Mouse (Mus musculus) liver, embryonic 15.5 days (tissue): ENCODE measurements around the gene Usp8. TPM values are rescaled to one million over a fixed set of nuclear protein-coding genes. Genes with fewer than 3 reads are reported as not detected.

ENCODE experiments used
- ATAC-seq: fragments of 200-750 bp; cut with Nextera tagmentation; 2 replicates; pipeline ENCODE4 v1.8.0; 2017; ENCODE audit warnings: moderate number of reproducible peaks, mild to moderate bottlenecking, moderate library complexity; ENCODE audit not compliant: insufficient read depth
- H3K27ac ChIP-seq: fragments of 300-500 bp; sonication (generic); replicated peaks from 2 replicates; pipeline ENCODE4 v1.5.1; 2015; ENCODE audit warnings: mild to moderate bottlenecking, inconsistent platforms
- H3K27me3 ChIP-seq: fragments of 300-500 bp; sonication (generic); 2 replicates; pipeline ENCODE4 v1.6.1; 2015; ENCODE audit warnings: mild to moderate bottlenecking, inconsistent platforms
- H3K36me3 ChIP-seq: fragments of 300-500 bp; sonication (generic); replicated peaks from 2 replicates; pipeline ENCODE4 v1.6.1; 2015; ENCODE audit warnings: moderate library complexity, mild to moderate bottlenecking, inconsistent platforms
- H3K4me1 ChIP-seq: fragments of 300-500 bp; sonication (generic); replicated peaks from 2 replicates; pipeline ENCODE4 v1.6.1; 2015; ENCODE audit warnings: inconsistent platforms
- H3K4me2 ChIP-seq: fragments of 300-500 bp; sonication (generic); 2 replicates; pipeline ENCODE4 v1.6.1; 2015; ENCODE audit warnings: moderate library complexity, mild to moderate bottlenecking, inconsistent platforms
- H3K4me3 ChIP-seq: fragments of 300-500 bp; sonication (generic); replicated peaks from 2 replicates; pipeline ENCODE4 v1.5.1; 2015; ENCODE audit warnings: mild to moderate bottlenecking, inconsistent platforms
- H3K9ac ChIP-seq: fragments of 300-500 bp; sonication (generic); 2 replicates; pipeline ENCODE4 v1.6.1; 2015; ENCODE audit warnings: moderate library complexity, mild to moderate bottlenecking, inconsistent platforms
- H3K9me3 ChIP-seq: fragments of 300-500 bp; sonication (generic); replicated peaks from 2 replicates; pipeline ENCODE4 v1.6.1; 2016; ENCODE audit warnings: inconsistent platforms
- WGBS: fragments of 180-500 bp; shearing (Covaris S2); methylation state at CpG from one replicate; pipeline ENCODE4 v1.1.7; 2015; ENCODE audit warnings: mixed read lengths; ENCODE audit not compliant: insufficient replicate concordance; 5-methylcytosine and 5-hydroxymethylcytosine counted together
- polyA plus RNA-seq: library from polyadenylated mRNA; unstranded; fragments of >200 nt; fragmentation: Nextera tagmentation; extraction: Ambion mirVana; gene quantifications from 2 replicates; pipeline ENCODE4 v1.2.1, GENCODE M21; 2015

Usp8 gene
- polyA plus RNA-seq, 1 experiment from 2014 or later = 17.5 TPM

GRCm38 (mm10) chr2:126682333-126682732 is 24.8 kb upstream of the Usp8 start:
- no peak overlapping the region for H3K27ac ChIP-seq
- peaks cover 7% of the 10 kb centered on the region; the same call in 1 of the 2 replicates for H3K36me3 ChIP-seq
- ATAC-seq = no peak
- no peak overlapping the region for H3K9ac ChIP-seq
- H3K4me2 ChIP-seq = no peak overlapping the region
- H3K27me3 ChIP-seq = no peaks in the 10 kb centered on the region
- H3K4me3 ChIP-seq = no peak overlapping the region
- H3K4me1 ChIP-seq = peaks cover 8% of the 10 kb centered on the region; the same call in 1 of the 2 replicates
- WGBS = 23% methylated on average over 2 of the region's 2 CpGs
- H3K9me3 ChIP-seq = no peaks in the 10 kb centered on the region

DNA sequence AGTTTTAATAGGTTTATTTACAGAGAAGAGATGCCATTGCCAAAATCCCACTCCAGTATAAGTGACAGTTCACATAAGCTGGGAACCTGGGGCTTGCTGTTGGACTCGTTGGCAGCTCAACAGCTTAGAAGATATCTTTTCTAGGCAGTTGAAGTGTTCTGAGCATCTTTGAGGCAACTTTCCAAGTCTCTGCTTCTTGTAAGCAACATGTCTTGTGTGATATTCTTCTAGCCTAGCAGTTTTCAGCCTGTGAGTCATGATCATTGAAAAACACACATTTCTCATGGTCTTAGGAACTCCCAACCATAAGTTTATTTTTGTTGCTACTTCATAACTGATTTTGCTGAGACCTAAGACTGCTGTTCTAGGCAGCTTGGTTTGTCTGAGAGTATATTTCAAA is 24.2 kb upstream of the Usp8 start:
- H3K9ac ChIP-seq = no peak overlapping the region

GRCm38 (mm10) chr2:126691290-126691689 is 15.8 kb upstream of the Usp8 start:
- Histone ChIP-seq H3K9me3 (no peaks in the 10 kb centered on the region), H3K36me3 (no peaks in the 10 kb centered on the region), H3K4me2 (no peak overlapping the region), H3K9ac (no peak overlapping the region), H3K27me3 (no peaks in the 10 kb centered on the region), H3K4me1 (no peaks in the 10 kb centered on the region), H3K27ac (no peak overlapping the region), H3K4me3 (no peak overlapping the region)
- no peak for ATAC-seq
- 67% methylated on average over 3 of the region's 3 CpGs for WGBS

More for the DNA sequence above, 24.2 kb upstream of the Usp8 start:
- no peak overlapping the region for H3K4me3 ChIP-seq
- H3K4me2 ChIP-seq = no peak overlapping the region
- H3K9me3 ChIP-seq = no peaks in the 10 kb centered on the region
- H3K27me3 ChIP-seq = no peaks in the 10 kb centered on the region
- H3K36me3 ChIP-seq = peaks cover 7% of the 10 kb centered on the region; the same call in 1 of the 2 replicates
- H3K4me1 ChIP-seq = 0 out of 2 replicates have a peak, but pooled peaks cover 2% of the 10 kb centered on the region
- no peak overlapping the region for H3K27ac ChIP-seq
- 42% methylated on average over 1 of the region's 1 CpGs for WGBS
- no peak for ATAC-seq

DNA sequence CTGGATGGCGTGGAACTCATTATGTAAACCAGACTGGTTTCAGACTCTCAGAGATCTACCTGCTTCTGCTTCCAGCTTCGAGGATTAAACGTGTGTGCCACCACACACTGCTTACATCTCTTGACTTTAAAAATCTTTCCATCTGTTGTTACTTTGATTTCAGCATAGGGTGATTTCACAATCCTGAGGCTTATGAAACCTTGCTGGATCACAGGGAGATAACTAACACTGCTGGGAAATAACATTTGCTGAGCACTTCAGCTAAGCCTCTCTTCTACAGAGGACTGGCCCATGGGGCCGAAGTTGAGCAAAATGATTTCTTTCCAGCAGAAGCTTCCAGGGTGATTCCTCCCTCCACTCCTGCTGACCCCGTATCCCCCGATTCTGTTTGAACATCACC is 11.8 kb upstream of the Usp8 start:
- ATAC-seq = 0 out of 2 replicates have a peak, but pooled peaks have one; percentile 25
- Histone ChIP-seq H3K9ac (no peak overlapping the region), H3K4me1 (no peaks in the 10 kb centered on the region), H3K9me3 (no peaks in the 10 kb centered on the region), H3K27ac (no peak overlapping the region), H3K4me3 (no peak overlapping the region), H3K27me3 (no peaks in the 10 kb centered on the region; the same call in 1 of the 2 replicates), H3K4me2 (no peak overlapping the region), H3K36me3 (no peaks in the 10 kb centered on the region)
- 54% methylated on average over 6 of the region's 6 CpGs for WGBS

- WGBS = under 1% methylated on average over 23 of the region's 23 CpGs
- peak overlapping the region; percentile 81 for H3K4me2 ChIP-seq
- peaks cover 21% of the 10 kb centered on the region for H3K4me1 ChIP-seq
- H3K36me3 ChIP-seq = 0 out of 2 replicates have a peak, but pooled peaks cover 2% of the 10 kb centered on the region
- peaks cover 18% of the 10 kb centered on the region; the same call in 1 of the 2 replicates for H3K27me3 ChIP-seq
- peak overlapping the region; percentile 82 for H3K27ac ChIP-seq
- H3K9ac ChIP-seq = peak overlapping the region; percentile 88
- peak; percentile 81 for ATAC-seq
- no peaks in the 10 kb centered on the region for H3K9me3 ChIP-seq
- peak overlapping the region; percentile 91 for H3K4me3 ChIP-seq
Measured at GRCm38 (mm10) chr2:126707438-126707779, 281 bp downstream of the Usp8 start.

GRCm38 (mm10) chr2:126708361-126708760 is 1.2 kb downstream of the Usp8 start:
- H3K4me2 ChIP-seq = peak overlapping the region; percentile 81
- no peak overlapping the region for H3K27ac ChIP-seq
- no peak for ATAC-seq
- peak overlapping the region; percentile 91 for H3K4me3 ChIP-seq
- H3K27me3 ChIP-seq = peaks cover 17% of the 10 kb centered on the region; the same call in 1 of the 2 replicates
- H3K9me3 ChIP-seq = no peaks in the 10 kb centered on the region
- H3K4me1 ChIP-seq = peaks cover 21% of the 10 kb centered on the region
- 0 out of 2 replicates have a peak, but pooled peaks cover 2% of the 10 kb centered on the region for H3K36me3 ChIP-seq
- WGBS = 45% methylated on average over 4 of the region's 4 CpGs
- peak overlapping the region; percentile 88; the same call in 1 of the 2 replicates for H3K9ac ChIP-seq

GRCm38 (mm10) chr2:126712526-126712925 is 5.4 kb downstream of the Usp8 start:
- Histone ChIP-seq H3K9me3 (no peaks in the 10 kb centered on the region), H3K9ac (no peak overlapping the region), H3K27me3 (no peaks in the 10 kb centered on the region), H3K4me3 (no peak overlapping the region), H3K4me1 (peaks cover 27% of the 10 kb centered on the region), H3K36me3 (0 out of 2 replicates have a peak, but pooled peaks cover 5% of the 10 kb centered on the region), H3K27ac (no peak overlapping the region), H3K4me2 (no peak overlapping the region)
- no peak for ATAC-seq
- WGBS = 93% methylated on average over 5 of the region's 5 CpGs

GRCm38 (mm10) chr2:126712950-126713349 is 5.8 kb downstream of the Usp8 start:
- no peaks in the 10 kb centered on the region for H3K9me3 ChIP-seq
- ATAC-seq = no peak
- H3K27me3 ChIP-seq = no peaks in the 10 kb centered on the region
- no peak overlapping the region for H3K4me2 ChIP-seq
- H3K27ac ChIP-seq = no peak overlapping the region
- H3K4me1 ChIP-seq = peaks cover 24% of the 10 kb centered on the region
- 0 out of 2 replicates have a peak, but pooled peaks cover 5% of the 10 kb centered on the region for H3K36me3 ChIP-seq
- H3K9ac ChIP-seq = no peak overlapping the region
- no peak overlapping the region for H3K4me3 ChIP-seq

DNA sequence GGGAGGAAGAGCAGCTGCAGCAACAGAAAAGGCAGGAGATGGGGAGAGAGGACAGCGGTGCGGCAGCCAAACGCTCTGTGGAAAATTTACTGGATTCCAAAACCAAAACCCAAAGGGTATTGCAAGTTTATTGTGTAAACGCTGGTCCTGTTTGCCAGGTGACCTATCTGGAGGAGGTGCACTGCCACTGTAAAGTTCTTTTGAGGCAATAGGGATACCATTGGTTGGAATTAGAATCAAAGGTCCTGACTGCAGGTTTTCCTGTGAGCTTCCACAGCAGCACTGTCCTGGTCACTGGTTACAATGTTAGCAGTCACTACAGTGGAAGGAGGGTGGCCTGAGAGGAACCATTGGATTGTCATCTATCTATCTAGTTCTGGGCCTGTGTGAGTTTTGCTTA is 22.1 kb downstream of the Usp8 start:
- Histone ChIP-seq H3K9ac (no peak overlapping the region), H3K4me2 (no peak overlapping the region), H3K27me3 (no peaks in the 10 kb centered on the region), H3K36me3 (peaks cover 50% of the 10 kb centered on the region), H3K4me1 (no peaks in the 10 kb centered on the region), H3K4me3 (no peak overlapping the region), H3K27ac (no peak overlapping the region), H3K9me3 (no peaks in the 10 kb centered on the region)
- no peak for ATAC-seq
- 89% methylated on average over 4 of the region's 4 CpGs for WGBS

DNA sequence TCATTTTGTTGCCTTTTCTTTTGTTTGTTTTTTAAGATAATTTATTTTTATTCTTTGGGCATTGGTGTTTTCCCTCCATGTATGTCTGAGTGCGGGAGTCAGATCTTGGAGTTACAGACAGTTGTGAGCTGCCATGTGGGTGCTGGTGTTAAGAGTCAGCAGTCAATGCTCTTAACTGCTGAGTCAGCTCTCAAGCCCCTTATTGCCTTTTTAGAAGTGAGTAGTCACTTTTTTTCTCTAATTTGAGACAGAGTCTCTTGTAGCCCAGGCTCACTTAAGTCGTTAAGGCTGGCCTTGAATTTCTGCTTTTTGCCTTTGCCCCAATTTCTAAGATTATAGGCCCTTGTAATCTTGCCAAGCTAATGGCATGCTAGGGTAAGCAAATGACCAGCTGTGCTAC is 23.4 kb downstream of the Usp8 start:
- Histone ChIP-seq H3K4me1 (no peaks in the 10 kb centered on the region), H3K27me3 (no peaks in the 10 kb centered on the region), H3K9me3 (no peaks in the 10 kb centered on the region), H3K4me2 (no peak overlapping the region), H3K9ac (no peak overlapping the region), H3K27ac (no peak overlapping the region), H3K4me3 (no peak overlapping the region), H3K36me3 (peaks cover 59% of the 10 kb centered on the region)
- ATAC-seq = no peak
- WGBS = 64% methylated on average over 2 of the region's 2 CpGs

GRCm38 (mm10) chr2:126735339-126736073 is 28.4 kb downstream of the Usp8 start:
- H3K9me3 ChIP-seq = no peaks in the 10 kb centered on the region
- peaks cover 68% of the 10 kb centered on the region for H3K36me3 ChIP-seq
- WGBS = 77% methylated on average over 6 of the region's 6 CpGs

More at GRCm38 (mm10) chr2:126735339-126736073, 28.4 kb downstream of the Usp8 start:
- Histone ChIP-seq H3K4me2 (no peak overlapping the region), H3K9ac (no peak overlapping the region), H3K4me1 (no peaks in the 10 kb centered on the region), H3K4me3 (no peak overlapping the region), H3K27ac (no peak overlapping the region), H3K27me3 (no peaks in the 10 kb centered on the region)
- ATAC-seq = no peak
